Mouse (Mus musculus) gastrocnemius, adult 8-10 months (tissue): ENCODE measurements at regions not wholly inside any gene's neighbourhood (a gene's known extent, or its start where the extent isn't known, plus 50 kb on each side); places are given as distances from the start of the nearest gene placed in this dataset.

Experiments
- DNase-seq, 2 experiments: peaks; one replicate each; pipeline ENCODE4 v3.0.0; 2022; ENCODE audit warnings: low spot score in 2 of 2

DNA sequence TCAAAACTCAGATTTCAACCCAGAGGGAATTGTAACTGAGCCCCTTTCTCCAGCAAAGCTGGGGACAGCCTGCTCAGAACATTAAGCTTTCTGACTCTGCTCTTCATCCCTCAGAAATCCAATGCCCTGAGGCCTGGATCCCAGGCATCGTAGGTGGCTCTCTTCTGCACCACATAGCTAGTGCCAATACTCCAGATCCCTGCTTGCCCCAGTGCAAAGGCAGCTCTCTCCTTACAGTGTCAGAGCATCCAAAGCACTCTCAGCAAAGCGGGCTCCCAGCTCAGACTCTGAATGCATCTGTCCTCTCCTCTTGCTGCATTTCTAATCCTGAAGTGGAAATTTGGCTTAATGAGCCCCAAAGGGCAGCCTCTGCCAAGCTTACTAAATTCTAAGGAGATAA lies 59.4 kb upstream of the Ddit4l start:
- DNase-seq, result peak; percentile 14 to 32

DNA sequence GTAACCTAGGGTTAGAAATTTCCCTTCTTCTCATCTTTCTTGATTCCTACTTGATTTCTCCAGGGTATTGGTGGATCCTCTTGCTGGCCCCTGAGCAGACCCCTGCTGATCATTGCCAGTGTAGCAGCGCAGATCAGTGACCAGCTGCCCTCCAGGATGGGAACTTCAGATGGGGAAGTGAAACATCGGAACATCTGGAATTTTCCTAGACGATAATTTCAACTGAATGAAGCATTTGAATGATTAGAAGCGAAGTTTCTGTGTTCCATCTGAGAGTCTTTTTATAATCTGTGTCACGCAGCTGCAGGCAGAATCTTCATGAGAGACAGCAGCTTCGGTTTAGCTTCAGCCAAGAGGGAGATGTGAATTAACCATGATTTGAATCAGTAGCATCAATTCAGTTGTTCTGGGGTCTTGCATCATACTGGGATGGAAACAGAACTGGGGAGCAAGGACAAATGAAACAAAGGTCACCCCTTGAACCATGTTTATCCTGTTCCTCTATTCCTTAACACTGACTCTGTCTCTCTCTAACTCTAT lies 57.8 kb upstream of the Ddit4l start:
- no peak for DNase-seq

DNA sequence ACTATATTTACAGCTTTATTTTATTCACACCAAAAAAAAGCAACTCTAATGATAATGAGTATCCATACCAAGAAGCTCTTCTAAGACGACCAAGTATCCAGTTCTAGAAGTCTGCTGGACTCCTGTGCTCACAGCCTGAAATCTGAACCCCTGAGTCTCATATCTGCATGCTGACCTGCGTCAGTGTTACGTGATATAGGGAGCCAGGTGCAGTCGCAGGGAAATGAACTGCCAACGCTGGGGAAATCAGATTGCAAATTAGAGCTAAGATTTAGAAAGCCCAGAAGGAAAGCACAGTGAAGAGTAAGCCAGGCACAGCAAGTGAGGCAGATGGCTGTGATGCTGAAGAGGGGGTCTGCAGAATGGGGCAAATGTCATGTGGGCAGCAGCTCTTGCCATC lies 57.1 kb upstream of the Ddit4l start:
- DNase-seq, result peak; percentile 34 to 51

DNA sequence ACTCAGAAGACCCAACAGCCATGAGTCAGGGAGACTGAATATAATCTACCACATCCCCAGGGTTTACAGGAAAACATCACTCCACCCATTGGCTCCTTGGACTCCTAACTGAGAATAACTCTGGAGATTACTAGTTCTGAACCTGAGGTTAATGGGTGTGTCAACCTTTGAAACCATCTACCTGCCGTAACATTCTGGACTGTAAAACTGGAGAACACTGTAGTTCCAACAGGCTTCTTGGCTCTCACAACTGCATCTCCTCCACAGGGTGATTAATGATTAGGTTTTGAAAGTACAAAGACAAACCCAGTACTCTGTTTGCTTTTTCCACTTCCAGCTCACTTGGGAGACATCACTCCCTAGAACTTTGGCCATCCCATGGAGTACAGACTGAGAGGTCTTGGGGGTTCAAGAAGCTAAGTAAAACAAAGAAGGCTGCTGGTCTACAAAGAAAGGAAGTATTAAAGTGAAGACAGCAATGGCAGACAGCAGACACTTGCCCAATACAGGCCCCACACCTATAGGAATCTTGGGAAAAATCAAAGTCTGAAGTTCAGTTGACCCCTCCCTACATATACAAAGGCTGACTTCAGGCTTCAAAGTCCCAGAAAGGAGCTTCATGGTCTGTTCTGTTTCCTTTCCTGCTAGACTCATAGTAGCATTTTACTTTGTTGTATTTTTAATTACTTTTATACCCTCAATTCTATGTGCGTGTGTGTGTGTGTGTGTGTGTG lies 52.7 kb upstream of the Ddit4l start:
- DNase-seq, result no peak
